Mouse (Mus musculus): Measurements from ENCODE around the gene Plppr2. TPM values are rescaled to one million over a fixed set of nuclear protein-coding genes. Genes with fewer than 3 reads are reported as not detected.

The Plppr2 gene
- total RNA-seq (2017), result 0.25 TPM in 1 of 2 replicates, not detected in the other

GRCm38 (mm10) chr9:21936692-21937570 lies at the start of gene Plppr2:
Plppr2 (plus strand) TSS chr9:21937033.
- ATAC-seq (ENCODE audit: extremely low read depth, insufficient number of reproducible peaks, low FRiP score, poor library complexity, severe bottlenecking), result peak; percentile 67

GRCm38 (mm10) chr9:21889229-21889628 lies 47.6 kb upstream of the Plppr2 start:
- ATAC-seq (ENCODE audit: extremely low read depth, insufficient number of reproducible peaks, low FRiP score, poor library complexity, severe bottlenecking), result no peak

GRCm38 (mm10) chr9:21901223-21901820 lies 35.5 kb upstream of the Plppr2 start:
- ATAC-seq (ENCODE audit: extremely low read depth, insufficient number of reproducible peaks, low FRiP score, poor library complexity, severe bottlenecking), result peak; percentile 79

- ATAC-seq (ENCODE audit: extremely low read depth, insufficient number of reproducible peaks, low FRiP score, poor library complexity, severe bottlenecking), result no peak
Measured at GRCm38 (mm10) chr9:21904031-21904430, 32.8 kb upstream of the Plppr2 start.

GRCm38 (mm10) chr9:21908216-21908615 lies 28.6 kb upstream of the Plppr2 start:
- no peak for ATAC-seq (ENCODE audit: extremely low read depth, insufficient number of reproducible peaks, low FRiP score, poor library complexity, severe bottlenecking)

- peak; percentile 62 for ATAC-seq (ENCODE audit: extremely low read depth, insufficient number of reproducible peaks, low FRiP score, poor library complexity, severe bottlenecking)
Measured at GRCm38 (mm10) chr9:21909474-21910223, 27.2 kb upstream of the Plppr2 start.

- no peak for ATAC-seq (ENCODE audit: extremely low read depth, insufficient number of reproducible peaks, low FRiP score, poor library complexity, severe bottlenecking)
Measured at GRCm38 (mm10) chr9:21916851-21917492, 19.9 kb upstream of the Plppr2 start.

- ATAC-seq (ENCODE audit: extremely low read depth, insufficient number of reproducible peaks, low FRiP score, poor library complexity, severe bottlenecking), result 0 out of 2 replicates have a peak, but pooled peaks have one; percentile 2
Measured at GRCm38 (mm10) chr9:21917493-21918034, 19.3 kb upstream of the Plppr2 start.

GRCm38 (mm10) chr9:21918035-21918592 lies 18.7 kb upstream of the Plppr2 start, which contains the start of gene Rab3d:
Rab3d (minus strand) TSS chr9:21918192.
- peak; percentile 86 for ATAC-seq (ENCODE audit: extremely low read depth, insufficient number of reproducible peaks, low FRiP score, poor library complexity, severe bottlenecking)

- no peak for ATAC-seq (ENCODE audit: extremely low read depth, insufficient number of reproducible peaks, low FRiP score, poor library complexity, severe bottlenecking)
Measured at GRCm38 (mm10) chr9:21918692-21919384, 18.0 kb upstream of the Plppr2 start.

- ATAC-seq (ENCODE audit: extremely low read depth, insufficient number of reproducible peaks, low FRiP score, poor library complexity, severe bottlenecking), result no peak
Measured at GRCm38 (mm10) chr9:21923036-21923435, 13.8 kb upstream of the Plppr2 start.

GRCm38 (mm10) chr9:21923490-21924098 lies 13.2 kb upstream of the Plppr2 start:
- ATAC-seq (ENCODE audit: extremely low read depth, insufficient number of reproducible peaks, low FRiP score, poor library complexity, severe bottlenecking), result no peak

- peak; percentile 64 for ATAC-seq (ENCODE audit: extremely low read depth, insufficient number of reproducible peaks, low FRiP score, poor library complexity, severe bottlenecking)
Measured at GRCm38 (mm10) chr9:21924099-21924493, 12.7 kb upstream of the Plppr2 start.

GRCm38 (mm10) chr9:21925034-21925433 lies 11.8 kb upstream of the Plppr2 start:
- no peak for ATAC-seq (ENCODE audit: extremely low read depth, insufficient number of reproducible peaks, low FRiP score, poor library complexity, severe bottlenecking)

- no peak for ATAC-seq (ENCODE audit: extremely low read depth, insufficient number of reproducible peaks, low FRiP score, poor library complexity, severe bottlenecking)
Measured at GRCm38 (mm10) chr9:21925506-21925905, 11.3 kb upstream of the Plppr2 start.

GRCm38 (mm10) chr9:21926155-21926554 lies 10.7 kb upstream of the Plppr2 start:
- ATAC-seq (ENCODE audit: extremely low read depth, insufficient number of reproducible peaks, low FRiP score, poor library complexity, severe bottlenecking), result no peak

- no peak for ATAC-seq (ENCODE audit: extremely low read depth, insufficient number of reproducible peaks, low FRiP score, poor library complexity, severe bottlenecking)
Measured at GRCm38 (mm10) chr9:21926784-21927183, 10.0 kb upstream of the Plppr2 start.

Data from neutrophil, adult 5-6 weeks (primary cell).